Mouse (Mus musculus) mouse trophoblast stem cell (cell line): Measurements from ENCODE around the gene Acmsd.

ENCODE experiments used
- in situ Hi-C, 2 experiments: fragments of 300-500 bp; cut with MseI, MboI; formaldehyde crosslinking; loops; 2 replicates in 1 of 2; 3 replicates in 1 of 2; pipeline ENCODE4 v1.15.1; 2025

Acmsd gene

GRCm38 (mm10) chr1:127729096-127729495 lies at the start of gene Acmsd:
TSS of gene Acmsd (plus strand) at chr1:127729413.
- in situ Hi-C loops, result no loop called here

DNA sequence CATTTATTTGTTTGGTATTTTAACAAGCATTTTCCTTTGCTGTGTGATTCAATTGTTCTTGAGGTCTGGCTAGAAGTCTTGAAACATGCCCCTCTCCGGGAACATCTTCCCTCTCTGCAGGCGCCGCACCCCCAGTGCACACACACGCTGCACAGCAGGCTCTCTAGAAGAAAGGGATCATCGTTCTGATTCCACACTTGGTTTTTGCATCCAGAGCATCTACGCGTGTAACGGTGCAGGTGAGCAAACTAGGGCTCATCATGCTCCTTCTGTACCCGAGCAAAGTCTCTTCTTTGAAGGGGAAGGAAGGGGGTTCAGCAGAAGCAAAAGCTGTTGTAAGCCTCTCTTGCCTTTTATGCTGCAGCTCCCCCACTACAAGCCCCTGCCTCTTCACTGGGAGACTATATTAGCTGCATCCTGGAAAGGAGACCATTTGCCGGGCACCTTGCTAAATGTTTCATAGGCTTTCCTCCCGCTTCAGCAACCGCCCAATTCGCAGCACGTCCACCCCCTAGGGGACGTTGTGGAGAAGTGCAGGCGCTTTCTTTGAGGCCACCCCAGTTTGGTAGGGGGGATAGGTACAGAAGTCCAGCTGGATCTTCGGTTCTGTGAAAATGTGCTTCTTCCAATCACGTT lies 49.6 kb upstream of the Acmsd start, which contains the start of gene Tmem163:
TSS of gene Tmem163 (minus strand) at position 51 of the 636 bp plus-strand sequence.
- in situ Hi-C loops, result loop anchor here (5.0 kb wide), 1 partner anchor 182 kb away; no protein-coding TSS in a partner anchor

GRCm38 (mm10) chr1:127696533-127696932 lies 32.7 kb upstream of the Acmsd start:
- in situ Hi-C loops, result no loop called here

- in situ Hi-C loops, result loop anchor here in 1 of 2 experiments (10.0 kb wide), 1 partner anchor 63 kb away; no protein-coding TSS in a partner anchor
Observed at GRCm38 (mm10) chr1:127702187-127702586, 27.0 kb upstream of the Acmsd start.

- in situ Hi-C loops, result loop anchor here in 1 of 2 experiments (10.0 kb wide), 1 partner anchor 59 kb away; no protein-coding TSS in a partner anchor
Observed at GRCm38 (mm10) chr1:127706269-127706668, 22.9 kb upstream of the Acmsd start.

DNA sequence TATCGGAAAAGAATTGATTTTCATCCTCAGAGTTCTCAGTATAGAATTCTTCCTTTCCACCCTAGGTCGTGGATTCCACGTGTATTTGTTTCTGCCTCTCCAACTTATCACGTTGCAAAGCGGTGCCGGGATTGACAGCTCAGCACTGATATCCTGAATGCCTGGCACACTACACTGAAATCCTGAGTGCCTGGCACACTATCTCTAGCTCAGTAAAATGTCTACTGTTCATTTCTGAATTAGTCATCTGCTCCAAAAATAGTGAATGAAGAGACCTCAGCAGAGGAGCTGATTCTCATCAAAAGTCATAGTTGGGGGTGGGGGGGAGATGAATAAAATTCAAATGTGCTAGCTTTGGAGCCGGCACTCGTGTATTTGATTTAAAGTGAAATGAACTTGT lies 12.8 kb upstream of the Acmsd start:
- in situ Hi-C loops, result no loop called here

GRCm38 (mm10) chr1:127718290-127718689 lies 10.9 kb upstream of the Acmsd start:
- in situ Hi-C loops, result no loop called here

DNA sequence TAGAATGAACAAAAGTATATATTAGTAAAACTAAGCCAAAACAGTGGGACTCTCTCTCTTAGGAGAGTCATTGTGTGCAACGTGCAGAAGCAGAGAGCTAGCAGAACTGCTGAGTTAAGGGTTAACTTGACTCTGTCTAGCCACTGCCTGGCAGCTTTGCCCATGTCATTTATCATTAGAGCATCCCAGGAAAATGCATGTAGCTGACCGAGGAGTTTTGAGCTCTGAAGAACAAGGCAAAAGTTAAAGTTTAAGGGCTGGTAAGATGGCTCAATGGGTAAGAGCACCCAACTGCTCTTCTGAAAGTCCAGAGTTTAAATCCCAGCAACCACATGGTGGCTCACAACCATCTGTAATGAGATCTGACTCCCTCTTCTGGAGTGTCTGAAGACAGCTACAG lies 5.6 kb upstream of the Acmsd start:
- in situ Hi-C loops, result no loop called here

GRCm38 (mm10) chr1:127731086-127731485 lies 1.9 kb downstream of the Acmsd start:
- in situ Hi-C loops, result no loop called here

GRCm38 (mm10) chr1:127732435-127732834 lies 3.2 kb downstream of the Acmsd start:
- in situ Hi-C loops, result no loop called here

- in situ Hi-C loops, result no loop called here
Observed at GRCm38 (mm10) chr1:127732841-127733240, 3.6 kb downstream of the Acmsd start.

- in situ Hi-C loops, result no loop called here
Observed at GRCm38 (mm10) chr1:127735356-127735755, 6.1 kb downstream of the Acmsd start.

DNA sequence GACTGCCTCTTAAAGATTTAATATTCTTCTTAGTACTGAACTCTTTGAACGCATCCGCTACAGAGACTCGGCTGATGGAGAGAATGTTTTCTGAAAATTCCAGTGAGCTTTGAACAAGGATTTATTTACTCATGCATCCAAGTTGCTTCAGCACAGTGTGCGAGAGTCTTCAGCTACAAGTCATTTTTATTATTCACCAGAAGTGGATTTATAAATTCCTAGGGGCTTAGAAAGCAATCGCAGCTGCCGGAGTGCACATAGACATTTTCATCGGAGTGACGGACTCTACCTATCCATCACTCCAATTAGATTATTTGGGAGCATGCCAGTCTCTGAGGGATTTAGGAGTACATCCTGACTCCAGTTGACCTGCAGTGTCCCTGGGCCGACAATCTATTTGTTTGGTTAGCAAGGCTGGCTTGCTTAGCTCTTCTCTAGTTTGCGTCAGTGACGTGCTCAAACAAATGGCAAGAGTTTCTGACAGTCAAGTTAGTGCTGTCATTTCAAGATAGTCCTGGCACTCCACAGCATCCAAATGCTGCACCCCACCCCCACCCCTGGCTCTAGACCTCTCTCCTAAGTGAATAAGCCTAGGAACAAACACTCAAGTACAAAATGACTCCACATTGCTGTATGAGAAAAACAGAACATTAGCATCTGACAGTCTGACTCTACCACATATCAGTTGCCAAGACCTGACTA lies 21.3 kb downstream of the Acmsd start:
- in situ Hi-C loops, result no loop called here

GRCm38 (mm10) chr1:127755806-127756205 lies 26.6 kb downstream of the Acmsd start:
- in situ Hi-C loops, result loop anchor here in 1 of 2 experiments (5.0 kb wide), 1 partner anchor 259 kb away; no protein-coding TSS in a partner anchor

- in situ Hi-C loops, result loop anchor here in 1 of 2 experiments (5.0 kb wide), 1 partner anchor 259 kb away; no protein-coding TSS in a partner anchor
Observed at GRCm38 (mm10) chr1:127756331-127757163, 27.3 kb downstream of the Acmsd start.

DNA sequence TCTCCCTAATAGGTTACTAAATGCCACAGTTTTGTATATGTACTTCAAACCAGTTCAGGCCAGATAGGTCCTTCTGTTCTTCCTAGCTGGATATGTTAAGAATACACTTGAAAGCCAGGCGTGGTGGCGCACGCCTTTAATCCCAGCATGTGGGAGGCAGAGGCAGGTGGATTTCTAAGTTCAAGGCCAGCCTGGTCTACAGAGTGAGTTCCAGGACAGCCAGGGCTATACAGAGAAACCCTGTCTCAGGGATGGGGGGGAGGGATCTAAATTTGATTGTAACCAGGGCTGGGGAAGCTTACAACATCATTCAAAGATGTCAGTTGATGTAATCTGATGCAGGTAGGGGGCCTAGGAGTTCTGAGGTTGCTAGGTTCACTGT lies 27.9 kb downstream of the Acmsd start:
- in situ Hi-C loops, result loop anchor here in 1 of 2 experiments (5.0 kb wide), 1 partner anchor 260 kb away; no protein-coding TSS in a partner anchor

DNA sequence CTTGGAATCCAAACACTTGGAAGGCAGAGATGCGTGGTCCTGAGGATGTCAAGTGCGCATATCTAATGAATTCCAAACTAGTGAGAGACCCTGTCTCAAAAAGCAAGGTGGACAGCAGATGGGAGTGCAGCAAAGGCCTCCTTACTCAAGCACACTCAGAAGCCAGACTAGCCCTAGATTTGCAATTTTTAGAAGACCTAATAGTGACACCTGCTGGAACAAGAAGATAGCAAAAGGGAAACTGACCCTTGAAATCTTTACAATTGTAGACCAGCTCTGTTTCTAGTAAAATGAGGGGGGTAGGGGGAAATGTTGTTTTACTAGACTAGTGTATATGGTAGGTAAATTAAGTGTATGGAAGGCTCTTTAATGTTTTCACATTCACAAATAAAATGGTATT lies 36.3 kb downstream of the Acmsd start:
- in situ Hi-C loops, result loop anchor here in 1 of 2 experiments (5.0 to 10.0 kb wide), 2 partner anchors 61 to 268 kb away; no protein-coding TSS in a partner anchor

GRCm38 (mm10) chr1:127766741-127767140 lies 37.5 kb downstream of the Acmsd start:
- in situ Hi-C loops, result loop anchor here in 1 of 2 experiments (5.0 to 10.0 kb wide), 2 partner anchors 62 to 269 kb away; no protein-coding TSS in a partner anchor

DNA sequence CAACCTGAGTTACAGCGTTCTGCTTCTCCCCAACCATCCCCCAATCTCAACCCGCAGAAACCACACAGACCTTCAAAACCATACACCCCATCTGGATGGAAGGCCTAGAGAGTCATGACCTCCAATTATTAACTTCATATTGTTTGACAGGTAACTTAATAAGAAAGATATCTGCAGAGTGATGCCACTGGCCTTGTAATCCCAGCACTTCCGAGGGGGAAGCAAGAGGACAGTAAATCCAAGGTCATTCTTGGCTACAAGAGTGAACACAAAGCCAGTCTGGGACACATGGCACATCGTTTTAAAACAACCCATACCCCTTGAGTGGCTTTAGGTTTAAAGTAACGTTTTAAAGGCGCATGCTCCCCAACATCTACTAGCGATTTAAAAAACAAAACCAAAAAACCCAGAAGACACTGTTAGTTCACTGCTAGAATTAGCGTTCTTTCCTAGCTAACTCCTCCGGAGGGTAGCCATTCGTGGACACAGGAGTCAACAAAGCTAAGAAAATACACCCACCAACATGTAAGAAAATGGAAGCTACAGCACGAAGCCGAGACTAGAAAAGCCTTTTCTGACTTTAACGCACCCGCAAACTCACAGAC lies 44.1 kb downstream of the Acmsd start:
- in situ Hi-C loops, result no loop called here

DNA sequence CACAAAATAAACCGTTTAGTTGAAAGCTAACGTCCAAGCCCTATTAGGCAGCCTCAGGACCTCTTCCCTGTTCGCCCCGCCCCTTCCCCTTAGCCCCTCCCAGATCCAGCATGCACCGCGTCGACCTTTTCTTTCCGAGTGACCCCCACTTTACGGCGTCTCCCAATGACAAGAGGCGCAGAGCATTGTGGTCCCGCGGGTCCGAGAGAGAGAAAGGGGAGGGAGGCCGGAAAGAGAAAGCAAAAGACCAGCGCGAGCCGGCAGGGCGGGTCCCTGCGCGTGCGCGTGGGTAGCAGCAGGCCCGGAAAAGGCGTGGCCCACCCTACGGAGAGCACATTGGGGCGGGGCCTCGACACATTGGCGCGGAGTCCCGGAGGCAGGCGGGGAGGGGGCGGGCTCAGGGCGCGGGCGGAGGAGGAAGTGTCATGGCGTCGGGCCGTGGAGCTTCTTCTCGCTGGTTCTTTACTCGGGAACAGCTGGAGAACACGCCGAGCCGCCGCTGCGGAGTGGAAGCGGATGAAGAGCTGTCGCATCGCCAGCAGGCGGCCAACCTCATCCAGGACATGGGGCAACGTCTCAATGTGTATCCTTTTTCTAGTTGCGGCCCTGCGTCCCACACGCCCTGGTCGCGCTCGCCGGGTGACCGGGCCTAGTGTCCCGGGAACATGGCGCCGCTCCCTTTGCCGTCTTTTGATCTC lies 44.7 kb downstream of the Acmsd start, which contains the start of gene Ccnt2:
TSS of gene Ccnt2 (plus strand) at position 362 of the 698 bp plus-strand sequence.
- in situ Hi-C loops, result no loop called here
